Mouse (Mus musculus): ENCODE results near the gene Gapvd1.
"Not testable (repeated sequence)": the region's sequence is repeated elsewhere in the genome, so short reads cannot be mapped to it uniquely, and the experiment has no call there.

Gene Gapvd1

DNA sequence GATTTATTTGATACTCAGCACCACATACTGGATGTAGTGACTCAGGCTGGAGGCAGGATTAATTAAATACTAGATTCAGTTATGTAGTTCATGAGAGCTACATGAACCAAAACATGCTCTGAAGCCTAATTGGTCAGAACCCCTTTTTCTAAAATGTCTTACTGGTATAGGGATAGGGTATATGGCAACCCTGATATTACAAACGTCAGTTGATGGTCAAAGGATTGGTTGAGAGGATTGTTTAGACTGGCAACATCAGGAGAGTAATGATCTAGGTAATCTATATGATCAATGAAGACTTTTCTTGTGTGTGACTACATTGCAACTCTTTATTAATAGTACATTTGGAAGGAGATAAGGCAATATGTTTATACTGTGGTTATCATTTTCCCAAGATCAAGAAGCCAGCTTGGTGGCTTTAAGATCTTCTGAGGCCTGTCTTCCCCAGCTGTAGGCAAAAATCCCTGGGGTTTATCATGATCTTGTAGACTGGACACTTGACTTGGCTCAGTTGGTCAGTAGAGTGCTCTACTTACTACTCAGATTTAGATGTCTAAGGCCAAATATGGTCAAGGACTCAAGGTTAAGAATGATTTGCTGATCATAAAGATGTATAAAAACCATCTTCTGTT, 22.3 kb upstream of the Gapvd1 start:
- ChIA-PET CTCF (no interaction called here), POLR2A (interaction anchor here in 3 of 4 experiments (0.6 to 16.2 kb wide), 18 partner anchors 8 to 354 kb away, joined by 3 to 260 read pairs (median 4); partner anchors contain the start of genes Rabepk (in 2 of the 3) and Gapvd1 (in 1 of the 3))

GRCm38 (mm10) chr2:34774493-34774892, 19.5 kb upstream of the Gapvd1 start:
- CTCF ChIA-PET = interaction anchor here in 1 of 4 experiments (2.0 kb wide), 1 partner anchor 10 kb away, joined by 5 read pairs; no protein-coding TSS in a partner anchor
- POLR2A ChIA-PET = interaction anchor here in 3 of 4 experiments (0.6 to 16.2 kb wide), 14 partner anchors 10 to 130 kb away, joined by 3 to 260 read pairs (median 4); partner anchors contain the start of genes Gapvd1 (in 2 of the 3) and Rabepk (in 2 of the 3)

DNA sequence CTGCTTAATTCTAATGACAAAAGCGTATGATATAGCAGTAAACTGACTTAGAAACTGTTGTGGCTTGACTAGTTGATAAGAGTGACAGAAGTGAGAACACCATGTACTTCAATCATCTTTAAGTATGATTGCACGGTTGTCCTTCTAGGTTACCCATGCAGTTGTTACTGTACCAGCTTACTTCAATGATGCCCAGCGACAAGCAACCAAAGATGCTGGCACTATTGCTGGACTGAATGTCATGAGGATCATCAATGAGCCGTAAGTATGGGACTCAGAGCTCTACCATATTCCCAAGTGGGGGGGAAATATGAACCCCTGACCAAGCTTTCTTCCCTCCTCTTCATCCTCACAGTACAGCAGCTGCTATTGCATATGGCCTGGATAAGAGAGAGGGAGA, 18.6 kb upstream of the Gapvd1 start:
- ChIA-PET POLR2A (interaction anchor here in 3 of 4 experiments (0.7 to 16.2 kb wide), 20 partner anchors 9 to 292 kb away, joined by 3 to 260 read pairs (median 5); partner anchors contain the start of genes Gapvd1 (in 2 of the 3) and Rabepk (in 2 of the 3)), CTCF (interaction anchor here in 1 of 4 experiments (1.0 kb wide), 1 partner anchor 11 kb away, joined by 4 read pairs; no protein-coding TSS in a partner anchor)

DNA sequence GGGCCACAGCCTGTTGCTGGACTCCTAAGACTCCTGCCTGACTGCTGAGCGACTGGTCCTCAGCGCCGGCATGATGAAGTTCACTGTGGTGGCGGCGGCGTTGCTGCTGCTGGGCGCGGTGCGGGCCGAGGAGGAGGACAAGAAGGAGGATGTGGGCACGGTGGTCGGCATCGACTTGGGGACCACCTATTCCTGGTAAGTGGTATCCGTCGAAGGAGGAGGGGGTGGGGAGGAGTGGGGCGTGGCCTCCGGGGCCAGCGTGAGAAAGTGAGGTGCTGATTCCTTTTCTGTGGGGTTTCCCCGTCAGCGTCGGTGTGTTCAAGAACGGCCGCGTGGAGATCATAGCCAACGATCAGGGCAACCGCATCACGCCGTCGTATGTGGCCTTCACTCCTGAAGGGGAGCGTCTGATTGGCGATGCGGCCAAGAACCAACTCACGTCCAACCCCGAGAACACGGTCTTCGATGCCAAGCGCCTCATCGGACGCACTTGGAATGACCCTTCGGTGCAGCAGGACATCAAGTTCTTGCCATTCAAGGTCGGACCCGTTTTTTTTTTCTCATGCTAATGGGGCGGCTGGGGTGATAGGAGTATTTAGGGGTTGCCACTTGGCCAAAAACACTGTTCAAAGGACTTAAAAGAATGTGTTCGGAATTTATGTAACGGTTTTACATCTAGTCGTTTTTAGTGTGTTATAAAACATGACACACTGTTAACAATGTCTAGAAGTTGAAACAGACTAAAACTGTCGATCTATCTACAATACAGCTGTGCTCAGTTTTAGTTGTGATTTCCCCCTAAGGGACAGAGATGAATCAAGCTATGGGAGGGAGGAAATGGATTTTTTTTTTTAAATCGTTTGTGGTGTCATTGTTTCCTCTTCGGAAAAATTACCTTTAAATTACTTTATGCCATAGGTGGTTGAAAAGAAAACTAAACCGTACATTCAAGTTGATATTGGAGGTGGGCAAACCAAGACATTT, 17.5 kb upstream of the Gapvd1 start:
- ChIA-PET POLR2A (interaction anchor here in 3 of 4 experiments (0.6 to 16.2 kb wide), 177 partner anchors 9 to 1642 kb away, joined by 3 to 260 read pairs (median 6); partner anchors contain the start of genes Cntrl (in 3 of the 3), Gapvd1 (in 3 of the 3), Rabepk (in 3 of the 3) and Fbxw2 (in 2 of the 3)), CTCF (interaction anchor here in 1 of 4 experiments (1.1 to 1.4 kb wide), 2 partner anchors 10 to 12 kb away, joined by 5 to 7 read pairs; no protein-coding TSS in a partner anchor)

GRCm38 (mm10) chr2:34771368-34772226, 16.6 kb upstream of the Gapvd1 start, which contains the start of gene Hspa5:
TSS of gene Hspa5 (plus strand) at chr2:34771970.
- ChIA-PET POLR2A (interaction anchor here in 3 of 4 experiments (0.5 to 4.3 kb wide), 245 partner anchors 8 to 1961 kb away, joined by 3 to 149 read pairs (median 4); partner anchors contain the start of genes Cntrl (in 3 of the 3), Fbxw2 (in 3 of the 3), Gapvd1 (in 3 of the 3) and Rabepk (in 3 of the 3)), CTCF (interaction anchor here in 3 of 4 experiments (0.7 to 1.4 kb wide), 4 partner anchors 11 to 125 kb away, joined by 3 to 8 read pairs (median 6); no protein-coding TSS in a partner anchor)

GRCm38 (mm10) chr2:34770951-34771350, 15.9 kb upstream of the Gapvd1 start:
- CTCF ChIA-PET = interaction anchor here in 3 of 4 experiments (0.7 to 1.4 kb wide), 4 partner anchors 12 to 125 kb away, joined by 3 to 8 read pairs (median 6); no protein-coding TSS in a partner anchor
- POLR2A ChIA-PET = interaction anchor here in 3 of 4 experiments (0.7 to 4.3 kb wide), 143 partner anchors 7 to 1937 kb away, joined by 3 to 149 read pairs (median 6); partner anchors contain the start of genes Gapvd1 (in 3 of the 3), Rabepk (in 3 of the 3), Fbxw2 (in 2 of the 3) and Stom (in 2 of the 3)

DNA sequence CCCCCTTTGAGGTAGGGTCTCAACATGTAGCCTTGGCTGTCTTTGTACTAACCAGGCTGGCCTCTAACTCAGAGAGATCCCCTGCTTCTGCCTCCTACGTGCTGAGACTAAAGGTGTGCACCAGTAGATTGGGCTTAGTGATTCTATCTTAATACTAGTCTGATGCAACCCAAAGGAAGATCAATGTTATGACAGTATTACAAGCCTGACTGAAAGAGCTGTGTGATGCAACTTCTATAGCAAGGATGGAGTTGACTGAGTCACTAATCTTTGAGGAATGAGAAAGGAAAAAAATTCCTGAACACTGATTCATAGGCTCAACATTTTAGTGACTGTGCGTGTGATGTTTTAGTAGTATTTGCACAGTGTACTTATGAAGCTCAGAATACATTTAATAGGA, 15.0 kb upstream of the Gapvd1 start:
- CTCF ChIA-PET = no interaction called here
- POLR2A ChIA-PET = interaction anchor here in 3 of 4 experiments (0.6 to 4.3 kb wide), 22 partner anchors 13 to 363 kb away, joined by 3 to 149 read pairs (median 28); partner anchors contain the start of genes Gapvd1 (in 2 of the 3), Rabepk (in 2 of the 3), Cntrl (in 1 of the 3) and Fbxw2 (in 1 of the 3)

DNA sequence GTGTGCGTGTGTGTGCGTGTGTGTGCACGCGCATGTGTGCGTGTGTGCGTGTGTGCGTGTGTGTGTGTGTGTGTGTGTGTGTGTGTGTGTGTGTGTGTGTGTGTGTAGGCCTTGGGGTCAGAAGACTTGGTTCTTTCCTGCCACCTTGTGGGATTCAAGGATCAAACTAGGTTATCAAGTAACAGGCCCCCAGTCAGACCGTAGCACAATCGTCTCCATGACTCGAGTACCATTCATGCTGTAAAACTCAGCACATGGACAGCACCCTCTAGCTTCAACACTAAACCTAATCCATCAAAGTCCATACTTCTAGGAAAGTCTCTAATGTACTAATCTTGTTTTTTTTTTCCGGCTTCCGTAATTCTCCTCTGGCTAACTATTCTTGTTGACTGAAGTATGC, 9.8 kb upstream of the Gapvd1 start:
- ChIA-PET POLR2A (interaction anchor here in 2 of 4 experiments (0.7 to 1.4 kb wide), 2 partner anchors 10 to 431 kb away, joined by 4 to 15 read pairs; partner anchors contain the start of gene Gapvd1 (in 1 of the 2)), CTCF (no interaction called here)

- POLR2A ChIA-PET = interaction anchor here in 3 of 4 experiments (0.9 to 3.6 kb wide), 4 partner anchors 8 to 17 kb away, joined by 3 to 19 read pairs (median 8); partner anchors contain the start of gene Hspa5 (in 3 of the 3)
Observed at GRCm38 (mm10) chr2:34762872-34763271, 7.8 kb upstream of the Gapvd1 start.

DNA sequence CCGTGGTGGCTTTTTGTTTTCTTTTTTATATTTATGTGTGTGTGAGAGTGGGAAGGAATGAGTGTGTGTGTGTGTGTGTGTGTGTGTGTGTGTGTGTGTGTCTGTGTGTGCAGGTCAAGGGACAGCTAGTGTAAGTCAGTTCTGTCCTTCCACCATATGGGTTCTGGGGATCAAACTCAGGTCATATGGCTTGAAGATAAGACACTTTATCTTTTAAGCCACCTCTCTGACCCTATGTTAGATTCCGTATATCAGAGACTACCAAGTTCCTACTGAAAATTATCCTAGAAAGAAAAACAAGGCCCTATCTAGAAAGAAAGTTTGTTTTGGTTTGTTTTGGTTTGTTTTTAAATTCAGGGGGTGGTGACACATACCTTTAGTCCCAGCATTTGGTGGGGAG, 7.1 kb upstream of the Gapvd1 start:
- POLR2A ChIA-PET = interaction anchor here in 2 of 4 experiments (0.6 to 3.6 kb wide), 3 partner anchors 9 to 70 kb away, joined by 3 to 19 read pairs (median 14); partner anchors contain the start of gene Hspa5 (in 2 of the 2)
- CTCF ChIA-PET = interaction anchor here in 2 of 4 experiments (0.6 to 0.7 kb wide), 2 partner anchors 62 to 1541 kb away, joined by 3 to 4 read pairs; no protein-coding TSS in a partner anchor

More at GRCm38 (mm10) chr2:34762872-34763271, 7.8 kb upstream of the Gapvd1 start:
- CTCF ChIA-PET = interaction anchor here in 1 of 4 experiments (0.7 kb wide), 1 partner anchor 1541 kb away, joined by 4 read pairs; no protein-coding TSS in a partner anchor

- POLR2A ChIA-PET = interaction anchor here in 1 of 4 experiments (3.6 kb wide), 1 partner anchor 10 kb away, joined by 19 read pairs; the partner anchor contains the start of gene Hspa5
- CTCF ChIA-PET = not testable (repeated sequence)
Observed at GRCm38 (mm10) chr2:34761272-34761671, 6.2 kb upstream of the Gapvd1 start.

- POLR2A ChIA-PET = interaction anchor here in 2 of 4 experiments (0.7 to 4.7 kb wide), 5 partner anchors 10 to 67 kb away, joined by 3 to 78 read pairs (median 4); partner anchors contain the start of gene Hspa5 (in 2 of the 2)
- CTCF ChIA-PET = interaction anchor here in 2 of 4 experiments (0.7 kb wide), 2 partner anchors 11 to 214 kb away, joined by 4 to 6 read pairs; no protein-coding TSS in a partner anchor
Observed at GRCm38 (mm10) chr2:34757341-34757740, 2.3 kb upstream of the Gapvd1 start.

DNA sequence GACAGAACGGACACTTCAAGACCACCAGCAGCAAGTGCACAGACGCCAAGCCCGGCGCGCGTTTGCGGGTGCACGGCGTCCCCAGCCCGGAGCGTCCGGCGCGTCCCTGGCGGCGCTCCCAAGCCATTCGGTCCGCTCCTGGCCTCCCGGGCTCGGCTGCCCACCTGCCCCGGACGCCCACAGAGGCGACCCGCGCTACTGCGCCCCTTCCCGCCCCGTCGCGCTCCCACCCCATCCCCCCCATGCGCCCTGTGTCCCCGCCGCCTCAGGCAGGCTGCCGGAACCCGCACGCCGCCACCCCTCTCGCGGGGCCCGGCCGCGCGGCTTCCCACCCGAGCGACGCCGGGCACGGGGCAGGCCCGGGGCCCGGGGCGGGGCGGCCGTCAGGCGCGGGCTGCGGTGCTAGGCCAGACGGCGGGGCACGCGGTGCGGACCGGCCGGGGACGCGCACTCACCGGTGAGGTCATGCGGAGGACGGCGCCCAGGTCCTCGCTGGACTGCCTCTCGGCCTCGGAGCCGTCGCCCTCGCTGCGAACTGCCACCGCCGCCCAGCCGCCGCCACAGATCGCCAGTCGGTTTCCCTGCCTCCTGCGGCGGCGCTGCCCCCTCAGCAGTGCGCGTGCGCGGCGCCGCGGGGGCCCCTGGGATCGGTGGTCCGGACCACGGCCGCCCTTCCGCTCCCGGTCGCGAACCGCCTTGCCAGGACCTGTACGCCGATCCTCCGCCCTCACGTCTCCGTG, 1.1 kb downstream of the Gapvd1 start:
- ChIA-PET CTCF (no interaction called here), POLR2A (interaction anchor here (0.6 to 6.5 kb wide), 18 partner anchors 8 to 355 kb away, joined by 3 to 78 read pairs (median 6); partner anchors contain the start of genes Hspa5 (in 3 of the 4), Cntrl (in 1 of the 4) and Rabepk (in 1 of the 4))

GRCm38 (mm10) chr2:34750245-34750644, 4.8 kb downstream of the Gapvd1 start:
- CTCF ChIA-PET = interaction anchor here in 1 of 4 experiments (0.6 kb wide), 1 partner anchor 65 kb away, joined by 3 read pairs; no protein-coding TSS in a partner anchor
- POLR2A ChIA-PET = interaction anchor here in 3 of 4 experiments (0.6 to 6.5 kb wide), 9 partner anchors 9 to 27 kb away, joined by 3 to 37 read pairs (median 5); partner anchors contain the start of gene Hspa5 (in 3 of the 3)

- ChIA-PET CTCF (no interaction called here), POLR2A (interaction anchor here in 2 of 4 experiments (6.2 to 6.5 kb wide), 2 partner anchors 23 kb away, joined by 37 read pairs; partner anchors contain the start of gene Hspa5 (in 2 of the 2))
Observed at GRCm38 (mm10) chr2:34748479-34748878, 6.6 kb downstream of the Gapvd1 start.
